Mouse (Mus musculus) frontal cortex, adult 2 months (tissue): ENCODE measurements around the gene Rab7. TPM values are rescaled to one million over a fixed set of nuclear protein-coding genes. Genes with fewer than 3 reads are reported as not detected.
"Not testable (repeated sequence)": the region's sequence is repeated elsewhere in the genome, so short reads cannot be mapped to it uniquely, and the experiment has no call there.

ENCODE experiments used
- DNase-seq, 2 experiments: peaks; one replicate each; pipeline ENCODE4 v3.0.0; 2022; ENCODE audit warnings: low spot score in 1 of 2; ENCODE audit errors: extremely low spot score in 1 of 2
- polyA plus RNA-seq: library from polyadenylated mRNA; depleted of rRNA; stranded (reverse); fragments of >200 nt; gene quantifications from 2 replicates; pipeline ENCODE4 v1.2.3, GENCODE M21; 2012

Gene Rab7
- polyA plus RNA-seq, 1 experiment: 392 TPM

DNA sequence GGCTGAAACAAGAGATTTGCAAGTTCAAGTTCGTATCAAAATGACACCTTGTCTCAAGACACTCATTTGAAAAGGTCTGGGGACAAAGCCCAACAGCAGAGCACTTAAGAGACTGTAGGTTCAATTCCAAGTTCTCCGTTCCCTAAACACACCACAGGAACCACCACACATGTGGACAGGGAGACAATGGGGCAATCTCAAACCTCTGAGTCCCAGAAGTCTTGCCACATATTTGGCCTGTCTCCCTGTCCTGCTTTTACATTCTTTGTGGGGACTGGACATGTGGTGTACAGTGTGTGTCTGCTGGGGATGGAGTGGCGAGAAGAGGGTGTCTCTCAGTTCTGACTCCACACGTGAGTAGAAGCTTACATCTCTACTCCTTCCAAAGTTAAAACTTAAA, 35.9 kb downstream of the Rab7 start:
- no peak for DNase-seq

DNA sequence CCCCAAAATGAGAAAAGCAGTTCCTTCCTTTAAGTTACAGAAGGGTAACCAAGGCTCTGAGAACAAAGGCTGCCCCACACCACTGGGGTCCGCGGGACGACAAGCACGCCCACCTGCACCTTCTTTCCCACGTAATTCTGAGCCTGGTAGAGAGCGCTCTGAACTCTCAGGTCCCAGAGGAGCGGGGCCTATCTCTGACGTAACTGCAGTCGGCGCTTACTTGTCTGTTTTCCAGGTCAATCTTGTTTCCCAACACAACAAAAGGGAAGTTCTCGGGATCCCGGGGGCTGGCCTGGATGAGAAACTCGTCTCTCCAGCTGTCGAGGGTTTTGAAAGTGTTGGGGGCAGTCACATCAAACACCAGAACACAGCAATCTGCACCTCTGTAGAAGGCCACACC, 40.3 kb downstream of the Rab7 start:
- not testable (repeated sequence) for DNase-seq

DNA sequence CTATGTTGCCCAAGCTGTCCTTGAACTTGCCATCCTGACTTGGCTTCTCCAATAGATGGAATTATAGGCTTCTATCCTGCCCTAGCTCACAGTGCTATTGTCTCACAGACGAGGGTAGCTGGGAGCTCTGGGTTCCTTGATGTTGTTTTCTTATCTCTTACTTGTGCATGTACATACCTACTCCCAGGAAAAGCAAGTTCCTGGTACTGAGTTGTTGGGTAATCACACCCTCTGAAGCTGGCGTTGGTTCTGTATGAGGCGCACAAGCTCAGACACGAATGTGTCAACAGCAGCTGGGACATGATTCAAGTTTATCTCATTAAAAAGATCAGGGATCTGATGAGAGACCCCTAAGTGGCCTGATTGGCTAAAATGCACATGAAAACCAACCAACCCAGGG, 41.6 kb downstream of the Rab7 start:
- no peak for DNase-seq

DNA sequence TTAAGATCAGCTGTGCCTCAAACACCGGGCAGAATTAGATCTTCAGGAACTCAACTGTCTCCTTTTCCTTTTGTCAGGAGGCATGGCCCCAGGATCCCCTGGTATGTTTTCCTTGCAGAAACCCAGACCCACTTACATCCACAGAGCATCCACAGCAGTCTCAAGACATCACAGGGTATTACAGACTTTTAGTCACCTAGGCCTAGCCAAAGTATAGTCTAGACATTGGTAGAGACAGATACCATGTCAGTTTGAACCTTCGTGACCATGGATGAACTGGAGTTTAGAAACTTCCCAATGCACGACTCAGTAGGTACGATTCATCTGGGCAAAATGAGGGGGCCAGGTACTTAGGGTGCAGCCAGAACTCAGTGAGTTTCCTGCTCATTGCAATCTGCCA, 46.7 kb downstream of the Rab7 start:
- no peak for DNase-seq

DNA sequence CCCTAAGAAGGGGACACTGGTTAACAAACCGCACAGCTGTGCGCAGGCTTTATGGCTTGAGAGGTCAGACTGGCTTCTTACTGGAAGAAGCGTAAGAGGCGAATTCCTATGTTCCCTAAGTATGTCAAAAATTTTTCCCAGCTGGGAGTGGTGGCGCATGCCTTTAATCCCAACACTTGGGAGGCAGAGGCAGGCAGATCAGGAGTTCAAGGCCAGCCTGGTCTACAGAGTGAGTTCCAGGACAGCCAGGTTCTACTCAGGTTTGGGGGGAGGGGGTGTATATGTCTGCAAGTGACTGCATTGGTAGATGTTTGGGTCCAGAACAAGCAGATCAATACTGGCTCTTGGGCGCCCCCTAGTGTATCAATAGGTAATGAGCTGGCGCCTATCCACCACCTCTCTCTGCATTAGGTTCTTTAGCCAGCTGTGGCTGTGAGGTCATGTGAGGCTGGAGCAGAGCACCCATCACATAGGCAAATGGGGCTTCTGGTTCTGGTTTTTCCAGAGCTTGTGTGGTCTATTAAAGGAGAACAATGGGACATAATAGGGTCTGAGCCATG, 47.3 kb downstream of the Rab7 start:
- DNase-seq: peak; percentile 67 to 92

DNA sequence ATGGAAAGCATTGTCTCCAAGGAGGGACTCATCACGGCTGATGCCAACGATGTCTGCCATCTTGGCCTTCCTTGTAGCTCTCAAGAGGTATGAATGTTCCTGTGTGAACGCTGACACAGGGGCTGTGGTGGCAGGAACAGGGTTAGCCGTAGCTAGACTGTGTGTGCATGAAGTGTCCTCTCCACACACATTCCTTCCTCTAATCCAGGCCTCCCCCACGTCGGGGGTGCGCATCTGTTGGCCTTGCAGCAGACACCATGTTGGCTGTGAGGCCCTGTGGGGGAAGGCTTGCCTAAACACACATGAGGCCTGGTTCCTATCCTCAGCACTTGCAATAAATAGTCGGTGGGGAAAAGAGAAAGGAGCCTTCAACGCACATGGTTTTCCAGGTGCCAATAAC, 48.5 kb downstream of the Rab7 start:
- DNase-seq: no peak

DNA sequence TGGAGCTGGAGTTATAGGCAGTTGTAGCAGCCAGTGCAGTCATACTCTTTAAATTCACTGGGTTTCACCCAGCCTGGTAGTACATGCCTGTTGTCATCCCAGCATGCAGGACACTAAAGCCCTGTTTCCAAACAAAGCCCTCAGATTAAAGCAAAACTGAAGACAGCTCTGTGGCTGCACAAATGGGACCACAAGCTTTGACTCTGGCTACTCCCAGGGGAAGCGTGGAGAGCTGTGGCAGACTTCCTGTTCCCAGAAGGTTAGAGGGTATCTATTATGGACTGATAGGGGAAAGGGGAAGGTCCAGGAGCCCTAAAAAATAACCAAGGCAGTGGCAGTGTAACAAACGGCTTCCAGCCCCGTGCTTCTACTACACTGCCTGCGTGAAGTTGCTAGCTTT, 49.6 kb downstream of the Rab7 start:
- DNase-seq: no peak

DNA sequence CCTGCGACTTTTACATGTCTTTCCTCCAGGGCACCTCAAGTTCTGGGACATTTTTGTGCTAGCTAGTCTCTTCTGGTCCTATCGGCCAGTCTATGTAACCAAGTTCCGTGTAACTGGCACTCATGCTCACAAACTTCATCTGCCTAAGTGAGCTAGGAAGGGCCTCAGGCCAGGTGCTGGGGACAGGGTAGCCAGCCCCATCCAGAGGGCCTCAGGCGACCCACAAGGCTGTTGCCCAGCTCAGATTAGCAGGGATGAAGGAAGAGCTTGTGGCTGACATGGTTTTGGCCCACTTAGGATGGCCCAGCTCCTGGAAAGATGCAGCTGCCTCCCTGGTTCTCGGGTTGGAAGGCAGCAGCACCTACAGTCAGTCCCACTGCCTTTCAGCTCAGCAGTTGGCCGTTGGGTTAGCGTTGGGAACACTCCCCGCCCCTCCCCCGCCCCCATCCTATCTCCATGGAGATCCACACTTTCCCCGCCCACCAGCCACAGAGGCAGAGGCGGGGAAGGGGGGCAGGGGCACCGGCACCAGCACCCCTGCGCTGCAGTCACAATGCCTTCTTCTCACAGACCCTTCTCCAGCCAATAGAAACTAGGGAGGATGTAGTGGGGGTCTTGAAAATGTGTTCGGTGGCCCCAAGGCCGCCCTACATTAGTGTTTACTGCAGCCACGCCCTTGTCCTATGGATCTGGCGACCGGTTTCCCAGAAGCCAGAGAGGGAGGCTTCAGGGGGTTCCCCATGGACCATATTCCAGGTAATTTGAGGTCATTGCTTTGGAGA, 51.1 kb downstream of the Rab7 start:
- DNase-seq: peak; percentile 42 to 67

DNA sequence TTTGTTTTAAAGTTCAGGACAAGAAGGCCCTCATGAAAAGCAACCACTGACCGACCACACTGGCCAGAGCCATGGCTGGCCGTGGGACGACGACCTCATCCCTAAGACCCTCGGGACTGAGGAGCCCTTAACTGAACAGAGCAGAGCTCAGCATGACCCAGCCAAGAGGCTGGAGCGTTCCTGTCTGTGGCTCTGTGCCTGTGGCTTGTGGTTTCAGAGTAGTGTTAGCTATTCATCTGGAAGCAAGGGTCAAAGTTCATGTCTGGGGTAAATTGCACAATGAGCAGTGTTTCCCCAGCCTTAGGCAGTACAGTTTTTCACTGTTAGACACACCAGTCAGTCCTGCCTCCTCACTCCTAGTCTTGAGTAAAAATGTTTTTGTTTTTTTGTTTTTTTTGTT, 52.3 kb downstream of the Rab7 start:
- DNase-seq: no peak

DNA sequence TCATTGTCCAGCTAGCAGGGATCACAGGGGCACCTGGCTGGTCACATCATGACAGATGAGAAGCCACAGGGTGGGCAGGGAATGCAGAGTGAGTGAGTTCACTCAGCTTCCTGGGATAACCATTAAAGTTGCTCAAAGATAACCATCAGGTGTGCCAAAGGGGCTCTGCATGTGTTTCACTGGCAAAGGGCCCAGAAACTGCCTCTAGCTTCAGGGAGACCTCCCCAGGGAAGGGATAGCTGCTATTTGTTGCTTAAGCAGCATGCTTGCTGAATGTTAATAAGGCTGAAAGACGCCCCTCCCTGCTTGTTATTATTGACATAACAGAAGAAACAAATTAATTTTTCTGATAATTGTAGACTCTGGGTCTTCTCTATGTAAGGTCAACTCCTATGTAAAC, 53.2 kb downstream of the Rab7 start:
- DNase-seq: no peak

DNA sequence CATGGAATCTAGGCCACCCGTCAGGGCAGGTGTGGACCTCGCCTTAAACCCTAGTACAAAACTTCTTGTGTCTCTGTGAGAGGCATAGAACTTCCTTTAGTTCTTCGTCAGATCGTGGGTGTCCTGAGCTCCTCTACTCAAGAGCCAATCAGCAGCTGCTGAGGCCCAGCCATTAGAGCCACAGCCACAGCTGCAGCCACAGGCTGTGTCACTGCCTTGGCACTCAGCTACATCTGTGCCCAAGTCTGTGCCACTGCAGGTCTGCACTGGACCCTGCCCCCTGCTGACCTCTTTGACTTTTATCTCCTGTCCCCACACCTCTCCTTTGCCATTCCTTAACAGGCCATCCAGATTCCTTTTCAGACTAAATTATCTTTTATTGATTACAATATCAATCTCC, 53.9 kb downstream of the Rab7 start:
- DNase-seq: no peak

DNA sequence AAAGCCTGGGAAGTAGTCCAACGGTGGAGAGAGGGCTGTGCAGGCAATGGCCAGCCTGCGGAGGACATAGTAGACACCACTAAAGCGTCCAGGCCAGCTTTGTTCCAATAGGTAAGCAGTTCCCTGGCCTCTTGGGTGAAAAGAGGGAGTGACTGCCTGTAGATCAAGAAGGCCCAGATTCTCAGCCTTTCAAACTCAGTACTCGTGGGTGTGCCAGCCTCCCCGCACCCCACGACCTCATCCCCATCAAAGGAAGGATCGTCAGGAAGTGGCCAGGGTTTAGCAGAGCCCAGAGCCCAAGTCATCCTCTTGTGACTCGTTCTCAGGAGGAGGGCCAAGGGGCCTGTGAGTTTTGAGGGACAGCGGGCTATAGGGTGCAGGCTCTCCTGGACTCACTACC, 62.6 kb downstream of the Rab7 start:
- no peak for DNase-seq

DNA sequence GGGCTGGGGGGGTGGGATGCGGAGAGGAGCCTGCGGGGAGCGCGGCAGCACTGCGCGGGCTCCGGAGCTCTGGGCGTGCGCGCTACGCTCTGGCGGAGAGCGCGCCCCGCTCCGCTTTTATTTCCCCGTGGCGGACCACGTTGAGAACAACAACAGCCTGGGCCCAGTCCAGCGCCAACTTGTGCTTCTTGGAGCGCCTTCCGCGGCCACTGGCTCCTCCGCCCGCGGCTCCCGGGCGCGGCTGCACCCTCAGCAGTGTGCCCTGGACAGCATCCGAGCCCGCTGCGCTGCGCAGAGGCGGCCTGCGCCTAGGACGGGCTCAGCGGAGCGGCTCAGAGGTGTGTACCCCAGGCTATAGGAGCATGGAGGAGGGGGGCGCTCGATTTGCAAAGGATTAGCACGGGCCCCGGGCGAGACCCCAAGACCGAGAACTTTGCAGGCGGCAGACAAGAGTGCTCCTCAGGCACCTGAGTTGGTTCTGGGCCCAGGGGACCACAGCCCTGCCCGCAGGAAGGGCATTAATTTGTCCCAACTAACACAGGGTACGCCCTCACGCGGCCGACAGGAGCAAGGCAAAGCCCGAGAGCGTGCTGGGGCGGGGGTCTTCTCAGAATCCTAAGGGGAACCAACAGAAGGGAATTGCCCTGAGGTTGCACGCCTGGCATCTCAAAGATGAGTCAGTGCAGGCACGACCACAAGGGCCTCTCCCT, 63.4 kb downstream of the Rab7 start, which contains the start of gene H1fx:
Gene H1fx, minus strand, starts transcription at position 91 of the 710 bp plus-strand sequence.
- peak in 1 of 2 experiments; percentile 78 for DNase-seq

DNA sequence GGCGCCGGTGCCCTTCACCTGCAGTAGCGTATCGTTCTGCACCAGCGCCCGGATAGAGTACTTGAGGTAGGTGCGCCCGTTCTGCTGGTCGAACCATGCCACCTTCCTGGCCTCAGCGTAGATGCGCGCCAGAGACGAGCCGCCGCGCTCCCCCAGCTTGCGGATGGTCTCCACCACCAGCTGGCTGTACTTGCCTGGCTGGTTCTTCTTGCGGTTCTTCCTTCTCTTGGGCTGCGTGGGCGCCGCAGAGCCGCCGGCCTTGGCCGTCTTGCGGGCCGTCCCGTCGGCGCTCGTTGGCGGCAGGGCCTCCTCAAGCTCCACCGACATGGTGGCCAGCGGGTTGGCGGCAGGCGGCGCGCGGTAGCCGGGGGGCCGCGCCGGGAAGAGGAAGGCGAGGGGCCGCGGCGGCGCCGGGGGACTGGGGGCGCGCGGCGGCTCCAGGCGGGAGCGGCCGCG, 64.0 kb downstream of the Rab7 start:
- DNase-seq: no peak

DNA sequence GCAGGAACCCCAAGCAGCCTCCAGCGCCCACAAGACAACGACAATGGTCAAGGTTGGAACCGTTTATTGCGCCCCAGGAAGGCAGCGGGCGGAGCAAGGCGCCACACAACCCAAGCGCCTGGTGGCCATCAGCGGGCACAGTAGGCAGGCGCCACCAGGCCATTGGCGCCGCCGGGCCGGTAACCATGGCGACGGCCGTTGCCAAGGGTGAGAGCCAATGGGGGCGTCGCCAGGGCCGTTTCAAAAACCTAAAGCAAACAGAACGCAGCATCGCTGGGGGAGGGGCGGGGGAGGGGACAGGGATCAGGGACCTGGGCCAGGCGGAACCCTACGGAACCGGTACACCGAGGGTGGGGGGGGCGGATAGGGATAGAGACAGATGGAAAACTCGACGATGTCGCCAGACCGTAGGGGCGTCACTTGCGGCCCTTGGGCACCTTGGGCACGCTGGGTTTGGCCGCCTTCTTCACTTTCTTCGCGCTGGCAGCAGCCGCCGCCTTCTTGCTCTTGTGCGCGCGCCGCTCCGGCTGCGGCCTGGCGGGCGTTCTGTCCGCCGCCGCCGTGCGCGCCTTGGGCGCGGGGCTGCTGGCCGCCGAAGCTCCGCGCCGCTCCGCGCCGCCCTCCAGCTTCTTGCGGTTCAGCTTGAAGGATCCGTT, 64.6 kb downstream of the Rab7 start:
- DNase-seq: peak; percentile 74 to 84

DNA sequence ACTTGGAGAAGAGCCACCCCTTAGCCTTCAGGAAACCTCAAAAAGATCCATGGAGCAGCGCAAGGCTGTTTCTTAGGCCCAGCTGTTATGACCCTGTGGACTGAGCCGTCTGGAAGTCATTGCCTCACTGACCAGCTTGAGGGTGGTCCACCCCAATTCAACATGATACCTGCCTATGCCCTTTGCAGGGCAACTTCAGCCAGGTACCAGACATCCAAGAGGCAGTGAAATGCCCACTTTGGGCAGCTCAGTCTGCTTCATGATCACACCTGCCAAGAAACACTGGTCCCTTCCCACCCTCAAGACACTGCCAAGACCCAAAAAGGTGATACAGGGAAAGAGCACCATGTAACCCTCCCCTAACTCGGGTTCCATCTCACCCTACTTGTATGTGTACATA, 65.3 kb downstream of the Rab7 start:
- no peak for DNase-seq

DNA sequence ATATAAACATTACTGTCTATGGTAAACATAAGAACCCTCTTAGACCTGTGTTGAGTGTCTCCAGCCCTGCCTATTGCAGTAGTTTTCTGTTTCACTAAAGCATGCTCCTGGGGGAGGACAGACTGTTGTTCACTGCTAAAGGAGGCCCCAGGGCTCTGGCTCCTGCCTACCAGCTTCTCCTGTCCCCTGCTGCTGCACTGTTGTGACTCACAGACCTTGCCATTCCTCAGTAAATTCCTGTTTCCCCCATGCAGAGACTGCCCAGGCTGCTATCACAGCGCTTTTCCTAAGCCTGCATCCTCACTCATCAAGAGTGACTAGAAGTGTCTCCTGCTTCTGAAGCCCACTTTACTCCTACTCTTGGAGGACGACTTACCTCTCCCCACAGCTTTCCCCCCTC, 75.0 kb downstream of the Rab7 start:
- no peak for DNase-seq

DNA sequence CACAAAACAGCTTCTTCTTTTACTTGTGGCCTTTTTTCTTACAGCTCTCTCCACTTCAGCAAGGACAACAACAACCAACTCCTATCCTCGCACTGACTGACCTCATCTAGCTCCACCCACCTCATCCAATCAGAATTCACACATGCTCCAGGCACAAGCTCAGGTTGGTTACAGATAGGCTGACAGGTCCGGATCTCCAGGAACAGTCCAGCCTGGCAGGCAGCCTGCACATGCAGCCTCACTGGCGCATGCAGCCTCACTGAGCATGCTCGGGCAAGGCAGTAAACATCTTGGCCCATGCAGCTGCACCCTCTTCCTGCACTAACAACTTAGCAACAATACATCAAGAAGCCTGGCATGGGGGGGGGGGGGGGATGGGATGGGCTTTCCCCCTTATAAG, 82.6 kb downstream of the Rab7 start:
- DNase-seq: not testable (repeated sequence)
